Mouse (Mus musculus) MEL (cell line): ENCODE measurements around the gene Jmjd1c.

Experiments used
- CHD1 ChIP-seq: IDR thresholded peaks from 2 replicates; pipeline ENCODE4 v1.6.1; 2012; ENCODE audit warnings: low read depth, mild to moderate bottlenecking, inconsistent platforms, low read length, improper control_type of control experiment
- CTCF ChIP-seq, 3 experiments: IDR thresholded peaks in 2 of 3; conservative IDR thresholded peaks in 1 of 3; 2 replicates each; pipeline ENCODE4 v1.5.1; 2011 to 2012; ENCODE audit warnings: low read length in 3 of 3, low read depth in 2 of 3, mild to moderate bottlenecking in 2 of 3, improper control_type of control experiment in 1 of 3, inconsistent platforms in 1 of 3, mixed read lengths in 1 of 3, moderate library complexity in 1 of 3; ENCODE audit not compliant: control insufficient read depth in 1 of 3, insufficient read depth in 1 of 3, poor library complexity in 1 of 3, severe bottlenecking in 1 of 3
- ETS1 ChIP-seq: IDR thresholded peaks from 2 replicates; pipeline ENCODE4 v1.6.1; 2012; ENCODE audit warnings: low read depth, mild to moderate bottlenecking, inconsistent platforms, low read length, improper control_type of control experiment, moderate library complexity
- GATA1 ChIP-seq: IDR thresholded peaks from 2 replicates; pipeline ENCODE4 v1.6.1; 2011; ENCODE audit warnings: low read depth, low read length, improper control_type of control experiment
- MXI1 ChIP-seq: IDR thresholded peaks from 2 replicates; pipeline ENCODE4 v1.6.1; 2011; ENCODE audit warnings: mild to moderate bottlenecking, low read depth, low read length, improper control_type of control experiment
- MYC ChIP-seq: IDR thresholded peaks from 2 replicates; pipeline ENCODE4 v1.6.1; 2011; ENCODE audit warnings: low read depth, mild to moderate bottlenecking, low read length, improper control_type of control experiment, moderate library complexity
- NELFE ChIP-seq: IDR thresholded peaks from 2 replicates; pipeline ENCODE4 v1.6.1; 2011; ENCODE audit warnings: low read depth, low read length, improper control_type of control experiment
- POLR2A ChIP-seq, 2 experiments: IDR thresholded peaks; 2 replicates each; pipeline ENCODE4 v1.6.1; 2011 to 2012; ENCODE audit warnings: low read length in 2 of 2, mild to moderate bottlenecking in 2 of 2, control low read depth in 1 of 2, improper control_type of control experiment in 1 of 2, low read depth in 1 of 2, moderate library complexity in 1 of 2; ENCODE audit not compliant: control insufficient read depth in 1 of 2, insufficient read depth in 1 of 2, poor library complexity in 1 of 2
- RCOR1 ChIP-seq: IDR thresholded peaks from 2 replicates; pipeline ENCODE4 v1.6.1; 2012; ENCODE audit warnings: low read depth, mild to moderate bottlenecking, inconsistent platforms, low read length, improper control_type of control experiment
- ZC3H11A ChIP-seq: IDR thresholded peaks from 2 replicates; pipeline ENCODE4 v1.6.1; 2012; ENCODE audit warnings: low read depth, mild to moderate bottlenecking, inconsistent platforms, low read length, improper control_type of control experiment
- ZKSCAN1 ChIP-seq: IDR thresholded peaks from 2 replicates; pipeline ENCODE4 v1.6.1; 2012; ENCODE audit warnings: low read depth, mild to moderate bottlenecking, inconsistent platforms, low read length, improper control_type of control experiment, moderate library complexity
- ZNF384 ChIP-seq: IDR thresholded peaks from 2 replicates; pipeline ENCODE4 v1.6.1; 2012; ENCODE audit warnings: low read depth, mild to moderate bottlenecking, inconsistent platforms, low read length, improper control_type of control experiment

GRCm38 (mm10) chr10:67048871-67049615, 46.9 kb upstream of the Jmjd1c start:
- TF ChIP-seq CTCF (IDR thresholded peaks at IDR 0.05 in 2 of 3, conservative IDR thresholded peaks at IDR 0.05 in 1 of 3; ENCODE audit: control insufficient read depth in 1 of 3, insufficient read depth in 1 of 3, low read depth in 2 of 3, low read length in 3 of 3, poor library complexity in 1 of 3, severe bottlenecking in 1 of 3) (no peak), NELFE (no peak), GATA1 (no peak), ZC3H11A (no peak), ZKSCAN1 (no peak), MYC (no peak), ZNF384 (no peak), POLR2A (IDR thresholded peaks at IDR 0.05; ENCODE audit: control insufficient read depth in 1 of 2, insufficient read depth in 1 of 2, low read depth in 1 of 2, low read length in 2 of 2, poor library complexity in 1 of 2) (no peak), MXI1 (no peak), CHD1 (no peak), RCOR1 (no peak), ETS1 (no peak)
